Mouse (Mus musculus) stomach, postnatal 0 days (tissue): ENCODE measurements around the gene Snupn.

Source experiments
- CTCF ChIP-seq: IDR thresholded peaks from 2 replicates; pipeline ENCODE4 v1.5.1; 2016; ENCODE audit warnings: antibody characterized with exemption, low read depth, mild to moderate bottlenecking, moderate library complexity
- EP300 ChIP-seq: optimal IDR thresholded peaks from 2 replicates; pipeline ENCODE3; 2016; ENCODE audit warnings: antibody characterized with exemption

- TF ChIP-seq CTCF (no peak), EP300 (no peak)
Measured at GRCm38 (mm10) chr9:56995198-56996027, 44.7 kb downstream of the Snupn start.
